Mouse (Mus musculus) mesoderm, embryonic 11.5 days (tissue): ENCODE results near the gene Nhs.

Source experiments
- DNase-seq: peaks from one replicate; pipeline ENCODE4 v3.0.0-alpha.2; 2012; ENCODE audit warnings: low read depth, low spot score

The Nhs gene

GRCm38 (mm10) chrX:161943098-161943680, 216.3 kb downstream of the Nhs start:
- peak; percentile 47 for DNase-seq

GRCm38 (mm10) chrX:161940696-161941095, 218.8 kb downstream of the Nhs start:
- peak; percentile 11 for DNase-seq

GRCm38 (mm10) chrX:161926683-161927053, 232.9 kb downstream of the Nhs start:
- no peak for DNase-seq

DNA sequence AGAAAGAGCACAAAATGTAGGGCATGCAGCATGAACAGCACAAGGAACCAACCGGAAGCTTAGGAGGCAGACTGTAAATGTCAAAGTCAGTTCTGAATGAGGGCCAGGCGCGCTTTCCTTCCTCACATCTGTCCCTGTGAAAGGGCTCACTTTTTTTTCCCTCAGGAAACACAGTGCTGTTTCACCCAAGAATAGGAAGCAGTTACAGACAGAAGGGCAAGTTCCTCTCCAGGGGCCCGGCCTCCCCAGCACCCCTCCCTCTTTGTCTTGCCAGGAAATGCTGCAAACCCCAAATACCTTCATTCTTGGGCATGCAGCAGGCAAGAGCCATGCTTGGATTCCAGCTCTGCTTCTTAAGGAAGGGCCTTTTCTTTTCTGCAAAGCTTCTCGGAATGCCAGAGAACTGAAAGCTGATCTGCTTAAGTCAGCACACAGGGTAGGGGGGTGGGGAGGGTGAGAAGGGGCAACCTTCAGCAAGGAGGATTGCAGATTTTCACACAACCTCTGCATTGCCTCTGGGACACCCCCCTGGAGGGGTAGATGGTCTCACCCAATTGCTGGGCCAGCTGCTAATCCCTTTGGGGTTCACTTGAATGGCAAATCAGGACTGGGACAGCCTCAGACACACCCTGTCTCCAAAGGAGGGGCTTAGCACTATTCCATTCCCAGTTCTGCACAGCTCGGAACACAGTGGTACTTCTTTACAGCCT, 233.4 kb downstream of the Nhs start:
- DNase-seq: peak; percentile 65

GRCm38 (mm10) chrX:161922655-161923054, 236.9 kb downstream of the Nhs start:
- no peak for DNase-seq

DNA sequence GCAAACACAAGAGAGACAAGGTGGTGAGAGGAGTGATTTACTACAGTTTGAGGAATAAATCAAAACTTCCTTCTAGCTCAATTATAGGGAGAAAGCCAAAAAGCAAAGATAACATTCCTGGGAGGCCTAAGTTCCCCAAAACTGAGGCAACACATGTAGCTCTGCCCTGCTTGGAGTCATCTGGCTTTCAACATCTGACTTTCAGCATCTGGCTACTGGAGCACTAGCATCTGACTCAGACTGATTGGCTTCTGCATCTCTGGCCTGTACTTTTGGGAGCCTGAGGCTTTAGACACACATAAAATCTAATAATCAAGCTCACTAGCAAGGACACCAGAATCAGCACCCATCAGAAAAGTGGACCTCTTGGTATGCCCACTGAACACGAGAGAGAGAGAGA, 237.9 kb downstream of the Nhs start:
- no peak for DNase-seq

DNA sequence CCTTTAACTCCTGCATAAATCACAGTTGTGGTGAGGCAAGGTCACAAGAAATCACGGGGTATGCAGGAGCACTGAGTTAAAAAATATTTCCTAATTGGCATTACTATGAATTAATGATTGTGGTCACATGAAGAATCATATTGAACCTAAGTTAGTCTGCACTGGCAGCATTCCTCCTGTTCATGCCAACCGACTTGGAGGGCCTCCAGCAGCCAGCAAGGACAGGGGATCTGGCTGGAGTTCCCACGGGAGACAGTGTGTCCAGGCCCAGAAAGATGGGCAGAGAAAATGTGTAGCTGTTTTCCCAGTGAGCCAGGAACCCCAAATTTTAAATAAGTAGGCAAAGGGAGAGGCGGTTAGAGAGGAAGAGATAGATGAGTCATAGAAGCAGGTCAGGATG, 249.6 kb downstream of the Nhs start:
- no peak for DNase-seq

- peak; percentile 30 for DNase-seq
Observed at GRCm38 (mm10) chrX:161908652-161909403, 250.7 kb downstream of the Nhs start.

GRCm38 (mm10) chrX:161907595-161908592, 251.6 kb downstream of the Nhs start:
- DNase-seq: no peak

- DNase-seq: no peak
Observed at GRCm38 (mm10) chrX:161894442-161894841, 265.1 kb downstream of the Nhs start.

GRCm38 (mm10) chrX:161883661-161884060, 275.9 kb downstream of the Nhs start:
- no peak for DNase-seq

- peak; percentile 32 for DNase-seq
Observed at GRCm38 (mm10) chrX:161877123-161877522, 282.4 kb downstream of the Nhs start.

GRCm38 (mm10) chrX:161873511-161873910, 286.0 kb downstream of the Nhs start:
- peak; percentile 9 for DNase-seq

DNA sequence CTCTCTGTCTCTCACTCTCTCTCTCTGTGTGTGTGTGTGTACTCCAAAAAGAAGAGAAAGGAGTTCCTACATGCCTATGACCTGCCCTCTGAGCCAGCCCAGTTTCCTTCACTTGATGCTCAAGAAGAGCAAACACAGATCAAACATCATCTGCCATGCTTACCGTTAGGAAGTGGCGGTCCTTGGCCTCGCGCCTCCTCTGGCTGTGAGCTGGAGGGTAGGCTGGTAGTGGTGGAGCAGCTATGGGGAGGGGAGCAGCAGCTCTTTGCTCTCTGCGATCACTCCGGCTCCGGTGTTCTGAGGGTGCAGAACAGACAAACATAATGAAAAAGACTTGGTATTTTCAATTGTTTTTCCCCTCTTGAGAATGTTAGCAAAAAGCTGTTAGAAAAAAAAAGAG, 288.2 kb downstream of the Nhs start:
- DNase-seq: no peak

DNA sequence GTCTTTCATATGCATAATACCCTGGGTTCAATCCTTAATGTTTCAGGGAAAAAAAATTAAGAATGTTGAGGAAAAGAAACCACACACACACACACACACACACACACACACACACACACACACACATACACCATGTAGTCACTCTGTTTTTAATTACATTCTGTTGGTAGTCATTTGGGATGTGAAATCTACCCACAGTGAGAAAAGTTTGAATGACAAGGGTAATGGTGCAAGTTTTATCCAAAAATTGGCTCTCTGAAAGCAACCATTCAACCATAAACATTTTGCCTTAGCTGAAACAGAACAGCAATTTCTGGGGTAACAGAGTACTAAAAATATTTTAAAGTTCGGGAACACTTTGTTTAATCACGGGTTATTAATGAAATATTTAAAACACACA, 303.9 kb downstream of the Nhs start:
- no peak for DNase-seq

DNA sequence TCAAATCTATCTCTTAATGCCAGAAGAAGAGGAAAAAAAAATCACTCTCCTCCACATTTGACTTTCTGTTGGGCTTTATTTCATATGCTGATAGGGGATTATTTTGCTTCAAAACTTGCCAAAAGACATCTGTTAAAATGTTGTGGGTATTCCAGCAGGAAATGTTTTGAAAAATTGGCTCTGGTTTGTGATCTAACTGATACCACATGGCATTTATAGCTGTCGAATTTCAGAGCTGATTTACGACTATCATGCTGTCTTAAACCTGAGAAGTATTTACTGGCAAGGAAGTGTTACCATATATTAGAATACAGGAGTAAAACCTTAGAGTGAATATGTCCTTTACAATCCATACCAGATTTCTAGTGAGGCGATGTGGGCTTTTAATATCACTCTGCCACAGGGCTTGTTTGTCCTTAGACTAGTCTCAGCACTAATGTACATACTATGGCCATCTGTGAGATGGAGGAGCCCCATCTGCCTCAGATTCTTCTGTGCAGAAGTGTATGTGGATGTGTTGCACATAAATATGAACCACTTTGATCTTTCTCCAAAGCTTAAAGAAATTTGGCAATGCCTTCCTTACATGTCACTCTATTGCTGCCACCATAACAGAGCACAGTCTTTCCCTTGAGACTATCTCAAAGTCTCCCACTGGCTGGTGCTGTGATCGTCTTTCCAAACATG, 305.8 kb downstream of the Nhs start:
- peak; percentile 6 for DNase-seq

- DNase-seq: peak; percentile 42
Observed at GRCm38 (mm10) chrX:161826186-161826585, 333.3 kb downstream of the Nhs start.

DNA sequence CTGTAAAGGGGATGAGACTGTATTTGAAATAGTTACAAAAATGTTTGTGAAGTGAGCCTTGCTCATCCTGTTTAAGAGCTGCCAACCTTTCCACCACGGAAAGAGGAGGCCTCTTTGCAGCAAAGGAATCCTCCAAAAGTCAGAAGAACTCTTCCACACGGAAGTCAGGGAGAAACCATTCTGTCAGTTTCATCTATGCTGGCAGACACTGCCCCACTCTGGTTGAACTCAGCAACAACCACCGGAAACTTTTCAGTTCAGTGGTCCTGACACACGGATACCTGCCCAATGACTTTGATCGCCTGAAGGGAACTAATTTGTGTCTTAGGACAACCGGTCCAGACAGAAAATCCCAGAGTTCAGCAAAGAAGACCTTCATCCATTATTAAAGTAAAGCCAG, 369.3 kb downstream of the Nhs start:
- peak; percentile 18 for DNase-seq
